Comparison of ENCODE assay signal across 13 mouse cellular contexts in genomic region chr6:72357164-72358079, GRCm38 (mm10). TPM values are rescaled to one million over a fixed set of nuclear protein-coding genes. Genes with fewer than 3 reads are reported as not detected.
A peak's percentile ranks its signal among the peaks of the same experiment; 100 is the strongest.
DNase-seq lines count a peak whose midpoint lies in the region; ATAC-seq and TF ChIP-seq lines count a peak whose summit lies in the region.
"Had no signal": no experiment of that assay in that cellular context is flagged by ENCODE, and none has a peak within 500 bp of the region (broad histone marks: within the 10 kb centered on the region; RNA-seq: fewer than 3 reads in every experiment).

No protein-coding gene starts in this region.

- H3K36me3 ChIP-seq in lung, embryonic 16.5 days (ENCODE audit: control insufficient read depth, insufficient read depth, low read length): peaks cover 9% of the 10 kb centered on the region; the same call in 1 of the 2 replicates
- peaks cover 30% of the 10 kb centered on the region for H3K36me3 ChIP-seq in limb, embryonic 13.5 days
- H3K36me3 ChIP-seq in stomach, embryonic 16.5 days (ENCODE audit: control insufficient read depth, insufficient read depth, low read length): 0 out of 2 replicates have a peak, but pooled peaks cover 11% of the 10 kb centered on the region

- peak overlapping the region; percentile 98 for H3K27ac ChIP-seq in gastrocnemius, adult 2 months
- no peak overlapping the region for H3K27ac ChIP-seq in lung, embryonic 16.5 days (ENCODE audit: low read length)
- peak overlapping the region; percentile 44; the same call in 1 of the 2 replicates for H3K27ac ChIP-seq in limb, embryonic 13.5 days
- peak overlapping the region; percentile 50; the same call in 1 of the 2 replicates for H3K27ac ChIP-seq in stomach, embryonic 16.5 days (ENCODE audit: low read length)
- H3K27ac ChIP-seq: hindbrain, embryonic 12.5 days; midbrain, embryonic 10.5 days; neural tube, embryonic 13.5 days had no signal

- no peak overlapping the region for H3K4me2 ChIP-seq in lung, embryonic 16.5 days (ENCODE audit: low read depth, low read length)
- no peak overlapping the region for H3K4me2 ChIP-seq in limb, embryonic 13.5 days (replicated peaks)
- H3K4me2 ChIP-seq in stomach, embryonic 16.5 days (ENCODE audit: low read depth, low read length): 0 out of 2 replicates have a peak overlapping the region, but pooled peaks have one; percentile 10
- H3K4me2 ChIP-seq: hindbrain, embryonic 12.5 days had no signal

- 0 out of 2 replicates have a peak overlapping the region, but pooled peaks have one; percentile 7 for H3K9ac ChIP-seq in lung, embryonic 16.5 days (ENCODE audit: low read length)
- H3K9ac ChIP-seq in limb, embryonic 13.5 days: peak overlapping the region; percentile 25; the same call in 1 of the 2 replicates
- peak overlapping the region; percentile 52; the same call in 1 of the 2 replicates for H3K9ac ChIP-seq in stomach, embryonic 16.5 days (ENCODE audit: low read length)
- H3K9ac ChIP-seq: hindbrain, embryonic 12.5 days; neural tube, embryonic 13.5 days had no signal

- peaks cover 42% of the 10 kb centered on the region for H3K4me1 ChIP-seq in lung, embryonic 16.5 days (replicated peaks; ENCODE audit: control insufficient read depth, insufficient read depth, low read length)
- peaks cover 12% of the 10 kb centered on the region for H3K4me1 ChIP-seq in lung, adult 2 months (ENCODE audit: control insufficient read depth, insufficient read depth, low read length)
- H3K4me1 ChIP-seq in limb, embryonic 13.5 days: peaks cover 64% of the 10 kb centered on the region
- peaks cover 54% of the 10 kb centered on the region for H3K4me1 ChIP-seq in stomach, embryonic 16.5 days (ENCODE audit: control insufficient read depth, insufficient read depth, low read length)

- H3K4me3 ChIP-seq in gastrocnemius, adult 2 months: no peak overlapping the region
- no peak overlapping the region for H3K4me3 ChIP-seq in lung, embryonic 16.5 days (ENCODE audit: low read length)
- no peak overlapping the region for H3K4me3 ChIP-seq in lung, adult 2 months (replicated peaks; ENCODE audit: extremely low read depth, low read depth, low read length)
- no peak overlapping the region for H3K4me3 ChIP-seq in limb, embryonic 13.5 days
- no peak overlapping the region for H3K4me3 ChIP-seq in stomach, embryonic 16.5 days (replicated peaks; ENCODE audit: low read length)
- H3K4me3 ChIP-seq: hindbrain, embryonic 12.5 days; neural tube, embryonic 13.5 days had no signal

- H3K9me3 ChIP-seq in lung, embryonic 16.5 days (ENCODE audit: control insufficient read depth, low read length): no peaks in the 10 kb centered on the region
- H3K9me3 ChIP-seq in limb, embryonic 13.5 days: no peaks in the 10 kb centered on the region
- no peaks in the 10 kb centered on the region for H3K9me3 ChIP-seq in stomach, embryonic 16.5 days (replicated peaks; ENCODE audit: control insufficient read depth, low read length)
- H3K9me3 ChIP-seq: hindbrain, embryonic 12.5 days; midbrain, embryonic 10.5 days; neural tube, embryonic 13.5 days had no signal

- peak; percentile 57 for DNase-seq in gastrocnemius, adult 2 months
- no peak for DNase-seq in gastrocnemius, postnatal 36 days
- no peak for DNase-seq in lung, adult 2 months
- DNase-seq in embryo, embryonic 11 days: no peak
- DNase-seq: right cerebral cortex, postnatal 14 days had no signal

- ATAC-seq in lung, embryonic 16.5 days (ENCODE audit: low read depth): no peak
- no peak for ATAC-seq in limb, embryonic 13.5 days (ENCODE audit: low FRiP score, low read depth)
- peak; percentile 8; the same call in 1 of the 2 replicates for ATAC-seq in stomach, embryonic 16.5 days (ENCODE audit: insufficient read depth, low FRiP score)
- ATAC-seq in inflammation-experienced regulatory T-cells, adult 6 months: no peak

- TF ChIP-seq CTCF in gastrocnemius, adult 2 months (IDR thresholded peaks at IDR 0.05): no peak
- TF ChIP-seq CTCF in lung, adult 2 months (IDR thresholded peaks at IDR 0.05; ENCODE audit: insufficient read depth, low read length): no peak

- 56% methylated on average over 5 of the region's 5 CpGs for WGBS in lung, embryonic 16.5 days
- WGBS in lung, adult 2 months: 49% methylated on average over 5 of the region's 5 CpGs
- 70% methylated on average over 5 of the region's 5 CpGs for WGBS in limb, embryonic 13.5 days
- WGBS in stomach, embryonic 16.5 days: 48% methylated on average over 5 of the region's 5 CpGs

- H3K27me3 ChIP-seq in lung, embryonic 16.5 days (ENCODE audit: control insufficient read depth, insufficient read depth, low read depth, low read length): no peaks in the 10 kb centered on the region
- H3K27me3 ChIP-seq in limb, embryonic 13.5 days: no peaks in the 10 kb centered on the region
- no peaks in the 10 kb centered on the region for H3K27me3 ChIP-seq in stomach, embryonic 16.5 days (ENCODE audit: control insufficient read depth, insufficient read depth, low read length)
- H3K27me3 ChIP-seq: CH12.LX; hindbrain, embryonic 12.5 days; neural tube, embryonic 13.5 days had no signal

- intact Hi-C loops in gastrocnemius, adult 2 months (cut with DNase I): no loop called here
- intact Hi-C loops in gastrocnemius, postnatal 36 days (cut with DNase I): no loop called here

- TF ChIP-seq POLR2A in lung, adult 2 months (IDR thresholded peaks at IDR 0.05; ENCODE audit: borderline replicate concordance, extremely low read depth, low read depth, low read length): no peak

RNA-seq across cellular contexts. Expression of gene Tmem150a, which starts 2.2 kb away (rescaled TPM):
- total RNA-seq in gastrocnemius, adult 2 months (2021): 10 to 100 TPM; 21.0 to 24.2 TPM
- total RNA-seq in gastrocnemius, postnatal 36 days (2021): 10 to 100 TPM; 16.9 to 18.8 TPM
- 15.8 and 16.8 TPM in 2 replicates for polyA plus RNA-seq in lung, embryonic 16.5 days (2015; fragmentation: Nextera tagmentation; extraction: Ambion mirVana)
- 60.7 and 71.8 TPM in 2 replicates for polyA plus RNA-seq in lung, adult 2 months (2012; rRNA removed)
- 12.1 and 14.6 TPM in 2 replicates for polyA plus RNA-seq in limb, embryonic 13.5 days (2015; fragmentation: Nextera tagmentation; extraction: Ambion mirVana)
- polyA plus RNA-seq in stomach, embryonic 16.5 days (2015; fragmentation: Nextera tagmentation; extraction: Ambion mirVana): 16.6 and 18.5 TPM in 2 replicates
- 1 to 10 TPM in 1 of 3 experiments, under 1 TPM in 2; 0.57 to 1.1 (median 0.67) TPM for polyA plus RNA-seq in inflammation-experienced regulatory T-cells, adult 6 months (2017; shearing (Covaris generic))

RNA-seq across cellular contexts. Expression of gene Rnf181, which starts 9.3 kb away (rescaled TPM):
- total RNA-seq in gastrocnemius, adult 2 months (2021): 10 to 100 TPM; 24.9 to 26.6 TPM
- total RNA-seq in gastrocnemius, postnatal 36 days (2021): 10 to 100 TPM; 23.7 to 24.2 TPM
- polyA plus RNA-seq in lung, embryonic 16.5 days (2015; fragmentation: Nextera tagmentation; extraction: Ambion mirVana): 149 and 152 TPM in 2 replicates
- polyA plus RNA-seq in lung, adult 2 months (2012; rRNA removed): 96.8 and 123 TPM in 2 replicates
- polyA plus RNA-seq in limb, embryonic 13.5 days (2015; fragmentation: Nextera tagmentation; extraction: Ambion mirVana): 90.9 and 94.0 TPM in 2 replicates
- 139 and 143 TPM in 2 replicates for polyA plus RNA-seq in stomach, embryonic 16.5 days (2015; fragmentation: Nextera tagmentation; extraction: Ambion mirVana)
- polyA plus RNA-seq in inflammation-experienced regulatory T-cells, adult 6 months (2017; shearing (Covaris generic)): 100 to 1,000 TPM; 107 to 150 (median 144) TPM

RNA-seq across cellular contexts. Expression of gene 0610030E20Rik, which starts 10.3 kb away (rescaled TPM):
- total RNA-seq in gastrocnemius, adult 2 months (2021): 10 to 100 TPM; 10.1 to 11.7 TPM
- total RNA-seq in gastrocnemius, postnatal 36 days (2021): 1 to 10 TPM; 9.0 to 9.5 TPM
- polyA plus RNA-seq in lung, embryonic 16.5 days (2015; fragmentation: Nextera tagmentation; extraction: Ambion mirVana): 31.6 and 33.2 TPM in 2 replicates
- polyA plus RNA-seq in lung, adult 2 months (2012; rRNA removed): 19.3 and 21.3 TPM in 2 replicates
- 28.6 and 30.2 TPM in 2 replicates for polyA plus RNA-seq in limb, embryonic 13.5 days (2015; fragmentation: Nextera tagmentation; extraction: Ambion mirVana)
- 25.9 and 26.7 TPM in 2 replicates for polyA plus RNA-seq in stomach, embryonic 16.5 days (2015; fragmentation: Nextera tagmentation; extraction: Ambion mirVana)
- polyA plus RNA-seq in inflammation-experienced regulatory T-cells, adult 6 months (2017; shearing (Covaris generic)): 10 to 100 TPM; 18.2 to 25.5 (median 19.7) TPM

RNA-seq across cellular contexts. Expression of gene Usp39, which starts 12.4 kb away (rescaled TPM):
- total RNA-seq in gastrocnemius, adult 2 months (2021): 10 to 100 TPM; 16.4 to 18.4 TPM
- total RNA-seq in gastrocnemius, postnatal 36 days (2021): 10 to 100 TPM; 18.1 to 18.2 TPM
- polyA plus RNA-seq in lung, embryonic 16.5 days (2015; fragmentation: Nextera tagmentation; extraction: Ambion mirVana): 36.7 and 39.2 TPM in 2 replicates
- 20.0 and 21.8 TPM in 2 replicates for polyA plus RNA-seq in lung, adult 2 months (2012; rRNA removed)
- 51.5 and 51.7 TPM in 2 replicates for polyA plus RNA-seq in limb, embryonic 13.5 days (2015; fragmentation: Nextera tagmentation; extraction: Ambion mirVana)
- polyA plus RNA-seq in stomach, embryonic 16.5 days (2015; fragmentation: Nextera tagmentation; extraction: Ambion mirVana): 29.7 and 31.4 TPM in 2 replicates
- polyA plus RNA-seq in inflammation-experienced regulatory T-cells, adult 6 months (2017; shearing (Covaris generic)): 10 to 100 TPM; 16.5 to 26.1 (median 20.8) TPM

RNA-seq across cellular contexts. Expression of gene Vamp5, which starts 22.8 kb away (rescaled TPM):
- 100 to 1,000 TPM in 1 of 2 experiments, 10 to 100 TPM in 1; 97.5 to 102 TPM for total RNA-seq in gastrocnemius, adult 2 months (2021)
- 100 to 1,000 TPM in 1 of 2 experiments, 10 to 100 TPM in 1; 83.0 to 107 TPM for total RNA-seq in gastrocnemius, postnatal 36 days (2021)
- 43.0 and 46.3 TPM in 2 replicates for polyA plus RNA-seq in lung, embryonic 16.5 days (2015; fragmentation: Nextera tagmentation; extraction: Ambion mirVana)
- polyA plus RNA-seq in lung, adult 2 months (2012; rRNA removed): 74.6 and 91.7 TPM in 2 replicates
- 21.1 and 22.6 TPM in 2 replicates for polyA plus RNA-seq in limb, embryonic 13.5 days (2015; fragmentation: Nextera tagmentation; extraction: Ambion mirVana)
- 25.2 and 30.4 TPM in 2 replicates for polyA plus RNA-seq in stomach, embryonic 16.5 days (2015; fragmentation: Nextera tagmentation; extraction: Ambion mirVana)
- polyA plus RNA-seq in inflammation-experienced regulatory T-cells, adult 6 months (2017; shearing (Covaris generic)): 10 to 100 TPM; 67.7 to 70.9 (median 69.7) TPM
